Mouse (Mus musculus): ENCODE measurements around the gene Gm20479. TPM values are rescaled to one million over a fixed set of nuclear protein-coding genes. Genes with fewer than 3 reads are reported as not detected.
A peak's percentile ranks its signal among the peaks of the same experiment; 100 is the strongest.

Gene Gm20479
- 0.35 and 0.43 TPM in 2 replicates for polyA plus RNA-seq (2015; fragmentation: Nextera tagmentation; extraction: Ambion mirVana)

- peaks cover 7% of the 10 kb centered on the region for H3K27me3 ChIP-seq
- H3K4me3 ChIP-seq (replicated peaks), result peak within 1 kb of the TSS; percentile 78
- H3K27ac ChIP-seq (replicated peaks), result 0 out of 2 replicates have a peak within 1 kb of the TSS, but pooled peaks have one; percentile 28
- H3K36me3 ChIP-seq, result no peaks in the 10 kb centered on the region
- H3K4me1 ChIP-seq, result peaks cover 39% of the 10 kb centered on the region
- H3K9me3 ChIP-seq (replicated peaks), result no peaks in the 10 kb centered on the region
- no peak within 1 kb of the TSS for H3K9ac ChIP-seq
- H3K4me2 ChIP-seq (replicated peaks), result peak within 1 kb of the TSS; percentile 78
- WGBS, result 8% methylated on average over 27 of the region's 27 CpGs
- no peak for ATAC-seq (ENCODE audit: insufficient number of reproducible peaks, low FRiP score, low TSS enrichment, low read depth)
Observed at GRCm38 (mm10) chr7:27356861-27357594, at the start of gene Gm20479. Gm20479 (minus strand) TSS chr7:27357419.

- peaks cover 8% of the 10 kb centered on the region; the same call in 1 of the 2 replicates for H3K9me3 ChIP-seq (replicated peaks)
- no peaks in the 10 kb centered on the region for H3K36me3 ChIP-seq
- no peak overlapping the region for H3K27ac ChIP-seq (replicated peaks)
- H3K9ac ChIP-seq, result no peak overlapping the region
- ATAC-seq (ENCODE audit: insufficient number of reproducible peaks, low FRiP score, low TSS enrichment, low read depth), result no peak
- H3K4me1 ChIP-seq, result peaks cover 28% of the 10 kb centered on the region
- no peak overlapping the region for H3K4me2 ChIP-seq (replicated peaks)
- peaks cover 79% of the 10 kb centered on the region for H3K27me3 ChIP-seq
- WGBS, result 81% methylated on average over 7 of the region's 7 CpGs
- H3K4me3 ChIP-seq (replicated peaks), result no peak overlapping the region
Observed at GRCm38 (mm10) chr7:27406481-27406880, 49.3 kb upstream of the Gm20479 start.

GRCm38 (mm10) chr7:27404203-27404942 is 47.2 kb upstream of the Gm20479 start:
- ATAC-seq (ENCODE audit: insufficient number of reproducible peaks, low FRiP score, low TSS enrichment, low read depth), result no peak
- Histone ChIP-seq H3K4me3 (replicated peaks) (peak overlapping the region; percentile 14), H3K4me1 (peaks cover 27% of the 10 kb centered on the region), H3K9ac (no peak overlapping the region), H3K27ac (replicated peaks) (no peak overlapping the region), H3K4me2 (replicated peaks) (peak overlapping the region; percentile 28), H3K27me3 (peaks cover 90% of the 10 kb centered on the region), H3K9me3 (replicated peaks) (peaks cover 8% of the 10 kb centered on the region; the same call in 1 of the 2 replicates), H3K36me3 (no peaks in the 10 kb centered on the region)
- 6% methylated on average over 79 of the region's 81 CpGs for WGBS

GRCm38 (mm10) chr7:27402675-27403074 is 45.5 kb upstream of the Gm20479 start:
- WGBS, result 13% methylated on average over 16 of the region's 16 CpGs
- ATAC-seq (ENCODE audit: insufficient number of reproducible peaks, low FRiP score, low TSS enrichment, low read depth), result no peak
- H3K9ac ChIP-seq, result no peak overlapping the region
- H3K36me3 ChIP-seq, result no peaks in the 10 kb centered on the region
- peaks cover 11% of the 10 kb centered on the region for H3K4me1 ChIP-seq
- H3K4me3 ChIP-seq (replicated peaks), result no peak overlapping the region
- H3K27me3 ChIP-seq, result peaks cover 85% of the 10 kb centered on the region
- H3K27ac ChIP-seq (replicated peaks), result no peak overlapping the region
- H3K9me3 ChIP-seq (replicated peaks), result peaks cover 8% of the 10 kb centered on the region; the same call in 1 of the 2 replicates
- no peak overlapping the region for H3K4me2 ChIP-seq (replicated peaks)

- ATAC-seq (ENCODE audit: insufficient number of reproducible peaks, low FRiP score, low TSS enrichment, low read depth), result no peak
- Histone ChIP-seq H3K4me2 (replicated peaks) (no peak overlapping the region), H3K4me3 (replicated peaks) (no peak overlapping the region), H3K9me3 (replicated peaks) (peaks cover 8% of the 10 kb centered on the region; the same call in 1 of the 2 replicates), H3K4me1 (peaks cover 27% of the 10 kb centered on the region), H3K27ac (replicated peaks) (no peak overlapping the region), H3K36me3 (no peaks in the 10 kb centered on the region), H3K9ac (no peak overlapping the region), H3K27me3 (peaks cover 85% of the 10 kb centered on the region)
- WGBS, result 74% methylated on average over 7 of the region's 7 CpGs
Observed at GRCm38 (mm10) chr7:27400545-27400944, 43.3 kb upstream of the Gm20479 start.

GRCm38 (mm10) chr7:27397048-27397949 is 40.1 kb upstream of the Gm20479 start:
- H3K9me3 ChIP-seq (replicated peaks), result no peaks in the 10 kb centered on the region
- ATAC-seq (ENCODE audit: insufficient number of reproducible peaks, low FRiP score, low TSS enrichment, low read depth), result no peak
- H3K4me1 ChIP-seq, result peaks cover 18% of the 10 kb centered on the region
- peaks cover 81% of the 10 kb centered on the region for H3K27me3 ChIP-seq
- peak overlapping the region; percentile 79; the same call in 1 of the 2 replicates for H3K4me2 ChIP-seq (replicated peaks)
- H3K4me3 ChIP-seq (replicated peaks), result 0 out of 2 replicates have a peak overlapping the region, but pooled peaks have one; percentile 8
- no peaks in the 10 kb centered on the region for H3K36me3 ChIP-seq
- no peak overlapping the region for H3K27ac ChIP-seq (replicated peaks)
- 16% methylated on average over 26 of the region's 26 CpGs for WGBS
- H3K9ac ChIP-seq, result no peak overlapping the region

- H3K36me3 ChIP-seq, result no peaks in the 10 kb centered on the region
- peak overlapping the region; percentile 79 for H3K4me2 ChIP-seq (replicated peaks)
- 2% methylated on average over 25 of the region's 68 CpGs for WGBS
- H3K27ac ChIP-seq (replicated peaks), result no peak overlapping the region
- H3K4me3 ChIP-seq (replicated peaks), result peak overlapping the region; percentile 52
- H3K9me3 ChIP-seq (replicated peaks), result no peaks in the 10 kb centered on the region
- ATAC-seq (ENCODE audit: insufficient number of reproducible peaks, low FRiP score, low TSS enrichment, low read depth), result peak; percentile 26; the same call in 1 of the 2 replicates
- peaks cover 18% of the 10 kb centered on the region for H3K4me1 ChIP-seq
- peaks cover 77% of the 10 kb centered on the region for H3K27me3 ChIP-seq
- no peak overlapping the region for H3K9ac ChIP-seq
Observed at GRCm38 (mm10) chr7:27396184-27397047, 39.2 kb upstream of the Gm20479 start.

- peaks cover 77% of the 10 kb centered on the region for H3K27me3 ChIP-seq
- 3% methylated on average over 22 of the region's 22 CpGs for WGBS
- H3K27ac ChIP-seq (replicated peaks), result no peak overlapping the region
- H3K9me3 ChIP-seq (replicated peaks), result no peaks in the 10 kb centered on the region
- H3K9ac ChIP-seq, result no peak overlapping the region
- H3K4me2 ChIP-seq (replicated peaks), result peak overlapping the region; percentile 79
- H3K4me1 ChIP-seq, result peaks cover 18% of the 10 kb centered on the region
- ATAC-seq (ENCODE audit: insufficient number of reproducible peaks, low FRiP score, low TSS enrichment, low read depth), result no peak
- H3K4me3 ChIP-seq (replicated peaks), result peak overlapping the region; percentile 52
- no peaks in the 10 kb centered on the region for H3K36me3 ChIP-seq
Observed at GRCm38 (mm10) chr7:27395521-27396183, 38.4 kb upstream of the Gm20479 start.

- H3K4me3 ChIP-seq (replicated peaks), result no peak overlapping the region
- WGBS, result 37% methylated on average over 16 of the region's 16 CpGs
- no peak overlapping the region for H3K9ac ChIP-seq
- H3K36me3 ChIP-seq, result no peaks in the 10 kb centered on the region
- H3K27ac ChIP-seq (replicated peaks), result no peak overlapping the region
- ATAC-seq (ENCODE audit: insufficient number of reproducible peaks, low FRiP score, low TSS enrichment, low read depth), result no peak
- H3K4me2 ChIP-seq (replicated peaks), result no peak overlapping the region
- H3K4me1 ChIP-seq, result peaks cover 4% of the 10 kb centered on the region
- H3K9me3 ChIP-seq (replicated peaks), result no peaks in the 10 kb centered on the region
- H3K27me3 ChIP-seq, result peaks cover 52% of the 10 kb centered on the region
Observed at GRCm38 (mm10) chr7:27391416-27391815, 34.2 kb upstream of the Gm20479 start.

- H3K36me3 ChIP-seq, result no peaks in the 10 kb centered on the region
- H3K4me1 ChIP-seq, result peaks cover 4% of the 10 kb centered on the region; the same call in 1 of the 2 replicates
- H3K27ac ChIP-seq (replicated peaks), result no peak overlapping the region
- no peak overlapping the region for H3K9ac ChIP-seq
- peaks cover 30% of the 10 kb centered on the region for H3K27me3 ChIP-seq
- no peak overlapping the region for H3K4me3 ChIP-seq (replicated peaks)
- no peak overlapping the region for H3K4me2 ChIP-seq (replicated peaks)
- ATAC-seq (ENCODE audit: insufficient number of reproducible peaks, low FRiP score, low TSS enrichment, low read depth), result no peak
- H3K9me3 ChIP-seq (replicated peaks), result no peaks in the 10 kb centered on the region
- WGBS, result 64% methylated on average over 6 of the region's 6 CpGs
Observed at GRCm38 (mm10) chr7:27389213-27389612, 32.0 kb upstream of the Gm20479 start.
